Mouse (Mus musculus): ENCODE data around the gene Zfp382. TPM values are rescaled to one million over a fixed set of nuclear protein-coding genes. Genes with fewer than 3 reads are reported as not detected.

The Zfp382 gene
- polyA plus RNA-seq, 2 experiments, result 5.0 to 5.8 TPM

DNA sequence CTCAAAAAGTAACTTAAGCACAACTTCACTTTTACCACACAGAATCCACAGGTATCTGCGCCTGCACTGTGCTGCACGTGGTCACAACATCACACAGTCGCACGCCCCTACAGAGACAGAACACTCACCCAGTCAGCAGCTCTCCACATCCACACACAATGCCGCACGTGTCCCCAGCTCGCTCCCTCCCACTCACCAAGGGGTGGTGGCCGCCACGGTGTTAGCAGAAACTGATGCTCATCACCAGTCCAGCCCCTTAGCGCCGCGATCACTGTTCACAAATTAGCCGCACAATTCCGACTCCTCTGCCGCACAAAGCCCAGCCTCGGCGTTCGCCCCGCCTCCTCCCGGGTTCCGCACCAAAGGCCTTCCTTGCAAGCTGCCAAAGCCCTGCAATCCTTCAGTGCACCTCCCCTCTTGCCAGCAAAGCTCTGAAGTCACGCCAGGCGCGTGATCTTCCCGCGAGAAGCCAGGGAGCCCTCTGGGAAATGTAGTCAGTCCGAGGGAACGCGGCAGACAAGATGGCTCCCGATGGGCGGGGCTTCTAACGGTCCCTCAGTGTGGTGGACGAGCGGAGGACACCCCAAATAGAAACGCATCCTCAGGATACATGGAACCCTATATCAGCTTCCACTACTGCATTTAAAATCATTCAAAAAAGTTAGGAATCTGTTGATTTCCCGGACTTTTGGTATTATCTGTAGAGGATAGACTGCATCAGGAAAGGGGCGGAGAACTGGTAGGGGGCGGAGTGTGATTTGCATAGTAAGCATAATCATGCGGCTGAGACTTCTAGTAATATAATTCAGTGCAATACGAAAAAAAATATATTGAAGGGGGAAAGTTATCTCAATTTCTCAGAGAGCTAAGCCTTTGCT, 31.4 kb upstream of the Zfp382 start, which contains the start of the genes Gm26920 and Zfp566:
Gene Gm26920, minus strand, starts transcription at position 319 of the 878 bp plus-strand sequence.
Gene Zfp566, minus strand, starts transcription at position 436 of the 878 bp plus-strand sequence.
- DNase-seq (ENCODE audit: low spot score), result peak; percentile 99

DNA sequence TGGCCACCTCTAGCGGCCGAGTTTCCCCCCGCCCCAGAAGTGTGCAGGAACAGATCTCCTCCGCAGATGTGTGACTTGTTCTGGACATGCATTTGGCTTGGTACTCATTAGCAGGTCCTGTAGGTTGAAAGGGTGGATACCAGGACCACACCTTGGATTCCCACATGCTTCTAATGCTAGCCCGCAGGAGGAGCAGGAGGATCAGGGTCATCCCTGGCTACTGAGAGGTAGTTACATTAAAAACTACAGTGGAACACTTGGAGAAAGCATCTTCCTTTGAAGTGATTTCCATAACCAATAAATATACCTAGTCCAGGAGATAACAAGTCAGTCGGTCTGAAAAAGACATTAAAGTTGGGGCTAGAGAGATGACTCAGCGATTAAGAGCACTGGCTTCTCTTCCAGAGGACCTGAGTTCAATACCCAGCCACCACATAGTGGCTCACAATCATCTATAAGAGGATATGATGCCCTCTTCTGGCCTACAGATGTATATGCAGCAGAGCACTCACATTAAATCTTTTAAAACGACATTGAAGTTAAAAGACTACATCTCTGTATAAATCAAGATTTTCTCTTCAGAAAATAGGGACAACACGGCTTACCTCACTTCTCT, 30.7 kb upstream of the Zfp382 start:
- DNase-seq (ENCODE audit: low spot score) (peak; percentile 69), ATAC-seq (ENCODE audit: low FRiP score, low read depth) (no peak)
- H3K36me3 ChIP-seq (ENCODE audit: control insufficient read depth, insufficient read depth, low read length), result peaks cover 7% of the 10 kb centered on the region
- no peaks in the 10 kb centered on the region for H3K9me3 ChIP-seq (ENCODE audit: control insufficient read depth, low read length)
- H3K4me1 ChIP-seq (ENCODE audit: control insufficient read depth, insufficient read depth, low read length), result peaks cover 16% of the 10 kb centered on the region; the same call in 1 of the 2 replicates
- H3K9ac ChIP-seq (ENCODE audit: low read depth, low read length, severe bottlenecking), result 0 out of 2 replicates have a peak overlapping the region, but pooled peaks have one; percentile 32
- H3K4me3 ChIP-seq (replicated peaks; ENCODE audit: low read length), result peak overlapping the region; percentile 66
- 0 out of 2 replicates have a peak overlapping the region, but pooled peaks have one; percentile 79 for H3K27ac ChIP-seq (replicated peaks; ENCODE audit: low read depth, low read length)
- TF ChIP-seq POLR2A (IDR thresholded peaks at IDR 0.05; ENCODE audit: borderline replicate concordance, extremely low read depth, insufficient read depth, insufficient read length), result no peak
- H3K4me2 ChIP-seq (replicated peaks; ENCODE audit: low read depth, low read length, severe bottlenecking), result peak overlapping the region; percentile 52
- 6% methylated on average over 9 of the region's 9 CpGs for WGBS
- H3K27me3 ChIP-seq (ENCODE audit: control insufficient read depth, insufficient read depth, low read length), result no peaks in the 10 kb centered on the region

More for the DNA sequence above, 31.4 kb upstream of the Zfp382 start, which contains the start of the genes Gm26920 and Zfp566:
- peak; percentile 89; the same call in 1 of the 2 replicates for TF ChIP-seq POLR2A (IDR thresholded peaks at IDR 0.05; ENCODE audit: borderline replicate concordance, extremely low read depth, insufficient read depth, insufficient read length)
- H3K36me3 ChIP-seq (ENCODE audit: control insufficient read depth, insufficient read depth, low read length), result peaks cover 15% of the 10 kb centered on the region
- peak within 1 kb of the TSS; percentile 80 for H3K4me2 ChIP-seq (replicated peaks; ENCODE audit: low read depth, low read length, severe bottlenecking)
- peak within 1 kb of the TSS; percentile 79 for H3K27ac ChIP-seq (replicated peaks; ENCODE audit: low read depth, low read length)
- WGBS, result under 1% methylated on average over 40 of the region's 40 CpGs
- H3K27me3 ChIP-seq (ENCODE audit: control insufficient read depth, insufficient read depth, low read length), result no peaks in the 10 kb centered on the region
- peak; percentile 91 for ATAC-seq (ENCODE audit: low FRiP score, low read depth)
- peak within 1 kb of the TSS; percentile 66 for H3K4me3 ChIP-seq (replicated peaks; ENCODE audit: low read length)
- H3K9ac ChIP-seq (ENCODE audit: low read depth, low read length, severe bottlenecking), result peak within 1 kb of the TSS; percentile 75
- H3K9me3 ChIP-seq (ENCODE audit: control insufficient read depth, low read length), result no peaks in the 10 kb centered on the region
- peaks cover 16% of the 10 kb centered on the region; the same call in 1 of the 2 replicates for H3K4me1 ChIP-seq (ENCODE audit: control insufficient read depth, insufficient read depth, low read length)

- peaks cover 16% of the 10 kb centered on the region; the same call in 1 of the 2 replicates for H3K4me1 ChIP-seq (ENCODE audit: control insufficient read depth, insufficient read depth, low read length)
- H3K36me3 ChIP-seq (ENCODE audit: control insufficient read depth, insufficient read depth, low read length), result peaks cover 8% of the 10 kb centered on the region
- no peaks in the 10 kb centered on the region for H3K9me3 ChIP-seq (ENCODE audit: control insufficient read depth, low read length)
- H3K27ac ChIP-seq (replicated peaks; ENCODE audit: low read depth, low read length), result no peak overlapping the region
- DNase-seq (ENCODE audit: low spot score), result no peak
- ATAC-seq (ENCODE audit: low FRiP score, low read depth), result no peak
- TF ChIP-seq POLR2A (IDR thresholded peaks at IDR 0.05; ENCODE audit: borderline replicate concordance, extremely low read depth, insufficient read depth, insufficient read length), result no peak
- WGBS, result 79% methylated on average over 9 of the region's 9 CpGs
- no peak overlapping the region for H3K9ac ChIP-seq (ENCODE audit: low read depth, low read length, severe bottlenecking)
- no peak overlapping the region for H3K4me3 ChIP-seq (replicated peaks; ENCODE audit: low read length)
- no peak overlapping the region for H3K4me2 ChIP-seq (replicated peaks; ENCODE audit: low read depth, low read length, severe bottlenecking)
- H3K27me3 ChIP-seq (ENCODE audit: control insufficient read depth, insufficient read depth, low read length), result no peaks in the 10 kb centered on the region
These were observed 29.1 kb upstream of the Zfp382 start for GRCm38 (mm10) chr7:30092666-30093065.

DNA sequence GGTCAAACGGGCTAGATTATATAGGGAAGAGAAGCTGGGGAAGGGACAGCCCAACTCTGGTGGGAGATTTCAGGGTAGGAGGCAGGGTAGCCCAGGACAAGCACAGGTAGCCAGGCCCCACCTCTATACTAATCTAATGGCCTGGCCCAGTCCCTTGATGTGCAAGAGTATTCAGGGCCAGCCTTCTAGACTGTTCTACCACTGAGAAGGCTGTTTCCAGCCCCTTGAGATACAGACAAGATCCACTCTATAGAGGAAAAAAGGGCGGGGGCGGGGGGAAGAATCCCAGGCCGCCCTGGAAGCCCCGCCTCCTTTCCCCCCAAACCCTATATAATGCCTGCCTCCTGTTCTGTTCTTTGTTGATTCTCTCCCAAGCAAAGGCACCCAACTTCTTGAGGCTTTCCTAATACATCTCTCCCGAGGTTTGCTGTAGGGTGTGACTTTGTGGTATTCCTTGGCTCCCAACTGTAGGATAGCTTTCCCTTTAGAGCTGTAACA, 27.8 kb upstream of the Zfp382 start:
- H3K4me3 ChIP-seq (replicated peaks; ENCODE audit: low read length), result peak overlapping the region; percentile 65
- H3K27me3 ChIP-seq (ENCODE audit: control insufficient read depth, insufficient read depth, low read length), result no peaks in the 10 kb centered on the region
- ATAC-seq (ENCODE audit: low FRiP score, low read depth) (no peak), DNase-seq (ENCODE audit: low spot score) (no peak)
- peak overlapping the region; percentile 99; the same call in 1 of the 2 replicates for H3K27ac ChIP-seq (replicated peaks; ENCODE audit: low read depth, low read length)
- 73% methylated on average over 6 of the region's 6 CpGs for WGBS
- H3K36me3 ChIP-seq (ENCODE audit: control insufficient read depth, insufficient read depth, low read length), result peaks cover 17% of the 10 kb centered on the region
- TF ChIP-seq POLR2A (IDR thresholded peaks at IDR 0.05; ENCODE audit: borderline replicate concordance, extremely low read depth, insufficient read depth, insufficient read length), result no peak
- H3K4me1 ChIP-seq (ENCODE audit: control insufficient read depth, insufficient read depth, low read length), result peaks cover 9% of the 10 kb centered on the region; the same call in 1 of the 2 replicates
- no peaks in the 10 kb centered on the region for H3K9me3 ChIP-seq (ENCODE audit: control insufficient read depth, low read length)
- H3K4me2 ChIP-seq (replicated peaks; ENCODE audit: low read depth, low read length, severe bottlenecking), result peak overlapping the region; percentile 74
- H3K9ac ChIP-seq (ENCODE audit: low read depth, low read length, severe bottlenecking), result peak overlapping the region; percentile 93; the same call in 1 of the 2 replicates

Measured in limb, embryonic 14.5 days (tissue).